Mouse (Mus musculus): Measurements from ENCODE around the gene Slc11a2.
"Not testable (repeated sequence)": the region's sequence is repeated elsewhere in the genome, so short reads cannot be mapped to it uniquely, and the experiment has no call there.

Slc11a2 gene

DNA sequence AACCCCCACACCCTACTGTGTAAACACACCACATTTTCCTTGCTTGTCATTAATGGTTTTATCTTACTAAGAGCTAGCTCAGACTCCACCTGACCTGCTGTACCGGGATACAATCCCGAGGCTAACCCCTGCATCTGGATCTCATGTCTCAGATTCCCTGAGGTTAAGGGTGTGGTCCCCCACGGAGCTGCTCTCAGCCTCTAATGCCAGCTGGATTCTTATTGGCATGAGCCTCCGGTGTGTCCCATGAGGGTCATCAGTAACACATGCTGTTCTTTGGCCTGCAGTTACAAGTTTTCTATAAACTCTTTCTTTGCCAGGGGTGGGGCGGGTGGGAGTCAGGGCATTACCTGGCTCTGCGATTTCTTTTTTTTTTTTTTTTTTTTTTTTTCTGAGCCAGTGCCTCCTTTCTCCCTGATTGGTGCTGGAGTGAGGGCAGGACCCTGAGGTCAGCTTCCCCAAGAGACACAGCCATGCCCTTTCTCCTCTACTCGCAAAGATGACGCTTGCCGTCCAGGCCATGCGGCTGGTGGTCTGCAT, 72.1 kb downstream of the Slc11a2 start, which contains the start of the genes Methig1 and Mettl7a2:
Gene Methig1 (plus strand): TSS at position 439 of the 540 bp plus-strand sequence.
Gene Mettl7a2 (plus strand): TSS at position 490 of the 540 bp plus-strand sequence.
- in situ Hi-C loops (cut with MboI, MseI): no loop called here

DNA sequence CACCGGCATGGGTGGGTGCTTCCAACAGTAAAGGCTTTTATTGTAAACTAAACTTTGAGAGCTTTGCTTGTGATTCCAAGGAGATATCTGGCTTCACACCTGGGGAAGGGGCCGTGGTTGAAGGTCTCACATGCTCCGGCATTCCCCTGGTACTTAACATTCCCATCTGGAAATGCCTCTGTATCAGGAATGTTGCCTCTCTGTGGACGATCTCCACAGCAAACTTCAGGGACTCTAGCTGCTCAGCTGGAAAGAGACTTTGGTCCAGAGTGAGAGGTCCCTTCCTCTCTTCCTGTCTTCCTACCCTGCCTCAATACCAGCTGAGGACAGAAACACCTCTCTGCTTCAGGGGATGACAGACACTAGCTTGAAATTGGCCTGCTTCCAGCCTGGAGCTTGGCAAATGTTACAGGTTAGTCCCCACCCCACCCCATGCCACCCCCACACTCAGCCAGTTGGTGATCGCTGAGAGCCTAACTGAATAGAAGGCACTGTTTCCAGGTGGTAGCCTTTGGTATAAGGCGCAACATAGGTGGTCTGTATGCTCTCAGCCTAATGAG, 73.3 kb downstream of the Slc11a2 start:
- in situ Hi-C loops (cut with MboI, MseI): no loop called here

DNA sequence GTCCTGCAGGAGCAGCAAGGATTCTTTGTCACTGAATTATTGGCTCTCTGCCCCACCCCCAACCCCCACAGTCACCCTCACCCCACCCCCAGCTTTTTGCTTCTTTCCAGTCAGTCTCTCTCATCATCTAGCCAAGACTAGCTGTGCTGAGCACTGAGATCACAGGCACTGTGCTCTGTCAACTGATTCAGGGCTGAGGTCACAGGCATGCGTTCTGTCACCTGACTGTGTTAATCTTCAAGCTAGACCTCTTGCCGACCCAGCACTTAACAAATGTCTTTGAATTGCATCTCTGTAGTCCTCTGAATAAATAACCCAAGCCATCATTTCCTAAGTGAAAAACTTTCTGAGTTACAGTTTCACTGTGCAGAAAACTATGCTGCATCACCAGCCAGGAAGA, 75.4 kb downstream of the Slc11a2 start:
- in situ Hi-C loops (cut with MboI, MseI): no loop called here

DNA sequence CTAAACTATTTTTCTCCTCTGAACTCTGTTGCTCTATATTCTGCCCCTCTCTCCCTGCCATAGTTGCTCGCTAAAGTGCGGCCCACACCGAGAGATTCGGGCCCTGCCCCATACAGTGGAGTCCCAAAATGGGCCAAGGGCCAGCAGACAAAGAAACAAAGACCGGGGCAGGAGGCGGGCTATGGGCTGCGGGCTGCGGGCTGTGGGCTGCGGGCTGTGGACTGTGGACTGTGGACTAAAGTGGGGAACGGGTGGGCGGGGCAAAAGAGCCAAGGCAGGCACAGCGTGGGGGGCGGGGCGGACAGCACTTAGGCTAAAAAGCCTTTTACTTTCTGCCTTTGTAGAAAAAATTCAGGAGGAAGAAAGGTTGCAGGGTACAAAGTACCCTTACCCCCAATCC, 78.1 kb downstream of the Slc11a2 start:
- in situ Hi-C loops (cut with MboI, MseI): no loop called here

DNA sequence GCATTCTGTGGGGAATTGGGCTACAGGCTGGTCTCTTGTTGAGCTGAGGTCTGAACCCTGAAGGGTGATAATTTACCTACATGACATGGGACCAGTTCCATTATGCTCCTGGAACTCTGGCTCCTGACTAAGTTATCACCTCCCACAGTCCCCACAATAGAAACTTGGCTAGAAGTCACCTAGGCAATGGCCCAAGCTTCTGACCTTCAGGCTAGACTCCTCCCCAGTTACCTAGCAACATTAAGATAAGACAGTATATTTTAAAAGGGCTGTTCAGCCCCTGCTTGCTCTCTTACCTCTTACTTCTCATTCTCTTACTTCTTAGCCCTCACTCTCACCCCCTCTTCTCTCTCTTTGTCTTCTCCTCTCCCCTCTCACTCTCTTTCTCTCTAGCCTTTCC, 79.4 kb downstream of the Slc11a2 start:
- in situ Hi-C loops (cut with MboI, MseI): no loop called here

DNA sequence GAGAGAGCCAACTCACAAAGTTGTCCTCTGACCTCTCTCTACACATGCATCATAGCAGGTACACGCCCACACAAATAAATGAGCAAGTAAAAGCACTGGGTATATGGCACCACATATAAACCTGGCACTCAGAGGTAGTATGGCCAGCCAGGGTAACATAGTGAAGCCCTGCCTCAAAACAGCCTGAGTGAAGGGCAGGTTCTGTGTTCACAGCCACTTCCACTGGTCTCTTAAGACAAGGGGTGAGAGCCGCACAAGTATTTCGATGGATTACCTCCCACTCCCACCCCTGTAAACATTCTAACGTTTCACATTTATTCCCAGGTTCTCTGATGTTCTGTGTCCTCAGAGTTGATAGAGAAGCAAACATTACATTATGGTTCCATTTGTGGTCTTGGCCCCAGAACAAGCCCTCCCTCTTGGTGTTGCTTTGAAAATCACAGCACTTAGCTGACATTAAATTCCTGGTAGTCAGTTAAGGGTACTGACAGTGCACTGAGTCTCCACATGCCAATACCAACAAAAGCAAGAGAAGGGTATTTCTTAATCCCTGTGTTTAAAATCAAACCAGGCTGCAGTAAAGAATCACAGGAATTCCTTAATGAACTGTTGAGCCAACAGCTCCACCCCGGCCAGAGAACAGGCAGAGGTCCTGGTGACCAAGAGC, 83.4 kb downstream of the Slc11a2 start:
- in situ Hi-C loops (cut with MboI, MseI): not testable (repeated sequence)
